Comparison of ENCODE assay signal across 8 mouse cellular contexts in the genomic region with DNA sequence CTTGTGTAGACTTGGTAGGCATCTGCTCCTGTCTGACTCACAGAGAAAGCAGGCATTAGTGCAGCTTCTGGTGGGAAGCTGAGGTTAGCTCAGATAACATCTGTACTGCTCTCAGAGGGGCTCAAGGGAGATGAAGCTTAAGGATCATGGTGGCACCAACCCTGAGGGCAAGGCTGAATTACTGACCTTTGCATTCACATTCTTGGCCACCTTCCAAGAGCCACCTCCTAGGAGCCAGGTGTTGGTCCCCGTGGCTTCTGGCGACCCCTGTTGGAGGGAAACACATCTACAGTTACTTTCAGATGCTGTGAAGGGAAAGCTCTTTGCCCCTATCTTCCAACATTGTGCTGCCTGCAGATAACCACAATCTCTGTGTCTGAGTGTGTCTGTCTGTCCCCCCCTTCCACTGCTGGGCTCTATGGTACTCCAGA. TPM values are rescaled to one million over a fixed set of nuclear protein-coding genes. Genes with fewer than 3 reads are reported as not detected.
DNase-seq lines count a peak whose midpoint lies in the region; ATAC-seq and TF ChIP-seq lines count a peak whose summit lies in the region.

No protein-coding gene starts in this region.

- H3K27me3 ChIP-seq in forebrain, embryonic 10.5 days (ENCODE audit: poor library complexity, severe bottlenecking): peaks cover 4% of the 10 kb centered on the region; the same call in 1 of the 2 replicates
- H3K27me3 ChIP-seq in forebrain, embryonic 11.5 days (ENCODE audit: control insufficient read depth, insufficient read depth, low read length): no peaks in the 10 kb centered on the region
- H3K27me3 ChIP-seq in liver, adult 2 months (ENCODE audit: control insufficient read depth, insufficient read depth, low read length): no peaks in the 10 kb centered on the region

- no peak for ATAC-seq in forebrain, embryonic 11.5 days (replicated peaks; ENCODE audit: low FRiP score)

- no peak overlapping the region for H3K4me3 ChIP-seq in forebrain, embryonic 10.5 days
- H3K4me3 ChIP-seq in forebrain, embryonic 11.5 days (ENCODE audit: low read depth, low read length): no peak overlapping the region
- no peak overlapping the region for H3K4me3 ChIP-seq in liver, adult 2 months (ENCODE audit: insufficient read depth, low read depth, low read length)

- H3K79me2 ChIP-seq in liver, adult 2 months (ENCODE audit: control insufficient read depth, insufficient read depth, low read length): no peaks in the 10 kb centered on the region; the same call in 1 of the 2 replicates

- intact Hi-C loops in heart, postnatal 14 days (cut with DNase I): loop anchor here (2.0 to 10.0 kb wide), 2 partner anchors 34 to 268 kb away; a partner anchor contains a TSS
- intact Hi-C loops in left cerebral cortex, postnatal 10 days (cut with DNase I): no loop called here

- H3K36me3 ChIP-seq in forebrain, embryonic 10.5 days (replicated peaks): no peaks in the 10 kb centered on the region
- H3K36me3 ChIP-seq in forebrain, embryonic 11.5 days (ENCODE audit: control insufficient read depth, insufficient read depth, low read length): no peaks in the 10 kb centered on the region
- H3K36me3 ChIP-seq in liver, adult 2 months (ENCODE audit: control insufficient read depth, insufficient read depth, low read length): no peaks in the 10 kb centered on the region

- WGBS in forebrain, embryonic 10.5 days: 5% methylated on average over 2 of the region's 2 CpGs
- WGBS in forebrain, embryonic 11.5 days: 0% methylated on average over 2 of the region's 2 CpGs
- WGBS in liver, adult 2 months: 0% methylated on average over 2 of the region's 2 CpGs

- no peak overlapping the region for H3K4me2 ChIP-seq in forebrain, embryonic 11.5 days (ENCODE audit: low read depth, low read length, severe bottlenecking)

- DNase-seq in forebrain, embryonic 10.5 days (ENCODE audit: extremely low spot score, low spot score): peak; percentile 55
- DNase-seq in forebrain, embryonic 11.5 days (ENCODE audit: low spot score): no peak
- peak; percentile 56 to 60 for DNase-seq in B cell, adult 2 months
- DNase-seq in adrenal gland, postnatal 36 days: peak; percentile 79 to 80
- peak; percentile 60 to 78 for DNase-seq in heart, postnatal 14 days
- peak; percentile 76 for DNase-seq in liver, adult 2 months (ENCODE audit: extremely low read depth, low read depth, low spot score)
- DNase-seq in retina, postnatal 1 day: peak; percentile 88
- no peak for DNase-seq in left cerebral cortex, postnatal 10 days (ENCODE audit: extremely low spot score in 1 of 2, low spot score in 2 of 2)

- TF ChIP-seq CTCF in liver, adult 2 months (IDR thresholded peaks at IDR 0.05; ENCODE audit: low read depth, low read length): peak; percentile 92

- H3K4me1 ChIP-seq in forebrain, embryonic 10.5 days: peaks cover 13% of the 10 kb centered on the region
- H3K4me1 ChIP-seq in forebrain, embryonic 11.5 days (replicated peaks; ENCODE audit: control insufficient read depth, insufficient read depth, low read length): no peaks in the 10 kb centered on the region
- H3K4me1 ChIP-seq in liver, adult 2 months (ENCODE audit: control insufficient read depth, insufficient read depth, low read length): peaks cover 2% of the 10 kb centered on the region; the same call in 1 of the 2 replicates

- TF ChIP-seq POLR2A in liver, adult 2 months (IDR thresholded peaks at IDR 0.05; ENCODE audit: extremely low read depth, insufficient read depth, low read length): no peak

- no peak overlapping the region for H3K9ac ChIP-seq in forebrain, embryonic 11.5 days (ENCODE audit: low read length)
- no peak overlapping the region for H3K9ac ChIP-seq in liver, adult 2 months (ENCODE audit: low read depth, low read length)

- H3K9me3 ChIP-seq in forebrain, embryonic 10.5 days: no peaks in the 10 kb centered on the region
- no peaks in the 10 kb centered on the region for H3K9me3 ChIP-seq in forebrain, embryonic 11.5 days (ENCODE audit: control insufficient read depth, low read length)

- H3K27ac ChIP-seq in forebrain, embryonic 10.5 days: peak overlapping the region; percentile 51; the same call in 1 of the 2 replicates
- H3K27ac ChIP-seq in forebrain, embryonic 11.5 days (ENCODE audit: low read depth, low read length): no peak overlapping the region
- H3K27ac ChIP-seq in liver, adult 2 months (replicated peaks; ENCODE audit: insufficient read depth, low read depth, low read length): no peak overlapping the region

RNA-seq across cellular contexts. Expression of a gene that starts 4.2 kb away (rescaled TPM):
- polyA plus RNA-seq in forebrain, embryonic 10.5 days (2016; fragmentation: Nextera tagmentation; extraction: Ambion mirVana): 7.4 and 7.5 TPM in 2 replicates
- polyA plus RNA-seq in forebrain, embryonic 11.5 days (2014; fragmentation: Nextera tagmentation; extraction: Ambion mirVana): 3.0 and 3.8 TPM in 2 replicates
- 100 to 1,000 TPM; 342 to 355 TPM for total RNA-seq in adrenal gland, postnatal 36 days (2021)
- 10 to 100 TPM; 43.2 to 55.0 TPM for total RNA-seq in heart, postnatal 14 days (2021)
- total RNA-seq in liver, adult 2 months (2014; rRNA removed): 8.3 and 8.7 TPM in 2 replicates
- 9.8 and 11.3 TPM in 2 replicates for polyA plus RNA-seq in liver, adult 2 months (2012; rRNA removed)
- total RNA-seq in left cerebral cortex, postnatal 10 days (2021): 1 to 10 TPM; 6.9 to 7.8 TPM

RNA-seq across cellular contexts. Expression of a gene that starts 10.0 kb away (rescaled TPM):
- 0.43 and 0.71 TPM in 2 replicates for polyA plus RNA-seq in forebrain, embryonic 10.5 days (2016; fragmentation: Nextera tagmentation; extraction: Ambion mirVana)
- 0.69 TPM in 1 of 2 replicates, not detected in the other for polyA plus RNA-seq in forebrain, embryonic 11.5 days (2014; fragmentation: Nextera tagmentation; extraction: Ambion mirVana)
- not detected for total RNA-seq in adrenal gland, postnatal 36 days (2021)
- not detected for total RNA-seq in heart, postnatal 14 days (2021)
- not detected in 2 replicates for total RNA-seq in liver, adult 2 months (2014; rRNA removed)
- polyA plus RNA-seq in liver, adult 2 months (2012; rRNA removed): not detected in 2 replicates
- not detected for total RNA-seq in left cerebral cortex, postnatal 10 days (2021)

RNA-seq across cellular contexts. Expression of a gene that starts 33.2 kb away (rescaled TPM):
- polyA plus RNA-seq in forebrain, embryonic 10.5 days (2016; fragmentation: Nextera tagmentation; extraction: Ambion mirVana): not detected in 2 replicates
- 0.28 TPM in 1 of 2 replicates, not detected in the other for polyA plus RNA-seq in forebrain, embryonic 11.5 days (2014; fragmentation: Nextera tagmentation; extraction: Ambion mirVana)
- not detected for total RNA-seq in adrenal gland, postnatal 36 days (2021)
- not detected for total RNA-seq in heart, postnatal 14 days (2021)
- total RNA-seq in liver, adult 2 months (2014; rRNA removed): not detected in 2 replicates
- not detected in 2 replicates for polyA plus RNA-seq in liver, adult 2 months (2012; rRNA removed)
- total RNA-seq in left cerebral cortex, postnatal 10 days (2021): not detected

Comparison
In these comparisons a context has a peak if more than half of its experiments do, and no peak if none do; other contexts are left out.
1. DNase-seq: peak in forebrain, embryonic 10.5 days (single experiment), B cell, adult 2 months (2 of 2), adrenal gland, postnatal 36 days (2 of 2), heart, postnatal 14 days (2 of 2), liver, adult 2 months (single experiment) and retina, postnatal 1 day (single experiment); none in forebrain, embryonic 11.5 days (single experiment) and left cerebral cortex, postnatal 10 days (0 of 2).
2. RNA of a gene that starts 4.2 kb away (total RNA-seq): 342 to 355 TPM in adrenal gland, postnatal 36 days; 43.2 to 55.0 TPM in heart, postnatal 14 days, 8.3 to 8.7 TPM in liver, adult 2 months and 6.9 to 7.8 TPM in left cerebral cortex, postnatal 10 days; every median in the first group is over 4 times any median in the second.